Mouse (Mus musculus) cerebellum, postnatal 36 days (tissue): ENCODE measurements at regions not wholly inside any gene's neighbourhood (a gene's known extent, or its start where the extent isn't known, plus 50 kb on each side); places are given as distances from the start of the nearest gene placed in this dataset.
"Not testable (repeated sequence)": the region's sequence is repeated elsewhere in the genome, so short reads cannot be mapped to it uniquely, and the experiment has no call there.

Experiments used
- DNase-seq, 2 experiments: peaks; one replicate each; pipeline ENCODE4 v3.0.0; 2021 to 2022; ENCODE audit warnings: mixed read lengths in 2 of 2

- DNase-seq, result not testable (repeated sequence)
These were observed 100.1 kb upstream of the Thrb start for GRCm38 (mm10) chr14:17560001-17560400.

- no peak for DNase-seq
These were observed 92.1 kb upstream of the Thrb start for GRCm38 (mm10) chr14:17567927-17568326.

DNA sequence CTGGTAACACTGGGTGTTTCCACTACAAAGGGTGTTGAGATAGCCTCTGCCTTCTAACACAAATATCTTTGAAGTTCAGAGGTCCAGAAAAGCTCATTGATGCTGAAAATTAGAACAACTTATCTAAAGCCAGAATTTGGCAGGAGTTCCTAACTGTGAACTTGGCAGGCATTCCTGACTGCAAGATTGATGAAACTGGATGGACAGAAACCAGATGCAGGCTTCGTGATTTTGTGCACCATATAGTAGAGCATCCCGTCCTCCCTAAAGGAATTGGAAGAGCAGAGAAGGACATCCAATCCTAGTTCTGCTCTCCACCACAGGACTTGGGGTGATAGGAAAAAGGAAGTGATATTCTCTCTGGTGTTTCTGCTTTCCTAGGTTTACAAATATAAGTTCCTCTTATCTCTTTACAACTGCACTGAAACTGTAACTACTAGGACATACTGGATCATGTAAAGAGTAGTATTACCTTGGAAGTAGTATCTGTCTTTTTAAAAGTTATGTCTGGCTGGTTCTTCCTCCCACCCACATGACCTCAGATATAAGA lies 90.9 kb upstream of the Thrb start:
- no peak for DNase-seq

DNA sequence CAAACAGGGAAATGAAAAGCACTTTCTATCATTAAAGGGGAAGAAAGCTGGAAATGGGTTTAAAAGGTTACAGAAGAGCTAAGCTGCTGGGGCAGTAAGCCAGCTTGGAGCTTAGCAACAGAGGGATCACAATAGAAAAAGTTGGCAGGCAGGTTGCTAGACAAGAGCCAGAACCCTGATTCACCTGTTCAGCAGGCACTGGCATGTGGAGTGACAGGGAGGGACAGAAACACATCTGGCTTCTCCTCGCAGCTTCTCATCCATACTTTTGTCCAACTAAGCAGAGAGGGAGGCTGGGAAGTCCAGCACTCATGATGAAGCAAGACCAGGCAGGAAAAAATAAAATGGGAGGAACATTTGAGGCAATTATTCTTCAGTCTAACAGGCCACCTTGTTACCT lies 81.3 kb upstream of the Thrb start:
- DNase-seq, result no peak

- DNase-seq, result no peak
These were observed 70.5 kb upstream of the Thrb start for GRCm38 (mm10) chr14:17589595-17589994.

- no peak for DNase-seq
These were observed 60.5 kb upstream of the Thrb start for GRCm38 (mm10) chr14:17599553-17599952.

DNA sequence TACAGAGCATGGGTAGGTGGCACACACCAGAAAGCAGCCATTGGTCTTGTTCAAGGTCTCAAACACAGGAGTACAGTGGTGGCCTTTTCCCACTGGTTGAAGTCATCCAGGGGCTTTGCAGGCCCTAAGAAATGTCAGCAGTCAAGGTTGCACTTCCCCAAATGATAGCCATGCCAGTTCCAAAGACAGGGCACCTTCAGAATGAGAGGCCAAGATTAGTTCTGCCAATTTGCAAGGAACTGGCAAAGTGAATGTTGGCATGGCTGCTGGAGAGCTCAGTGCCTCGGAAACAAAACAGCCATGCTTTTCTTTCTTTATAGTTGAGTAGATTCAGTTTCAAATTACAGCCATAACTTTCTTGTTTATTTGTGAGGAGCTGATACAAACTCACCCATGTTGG lies 57.7 kb upstream of the Thrb start:
- no peak for DNase-seq

GRCm38 (mm10) chr14:17606018-17606417 lies 54.0 kb upstream of the Thrb start:
- DNase-seq, result no peak

GRCm38 (mm10) chr14:17607186-17607585 lies 52.9 kb upstream of the Thrb start:
- DNase-seq, result no peak
